In genomic region chr5:3320225-3320624, GRCm38 (mm10) we compare ENCODE assay signal across 18 mouse cellular contexts. TPM values are rescaled to one million over a fixed set of nuclear protein-coding genes. Genes with fewer than 3 reads are reported as not detected.
DNase-seq lines count a peak whose midpoint lies in the region; ATAC-seq and TF ChIP-seq lines count a peak whose summit lies in the region.
"Had no signal": no experiment of that assay in that cellular context is flagged by ENCODE, and none has a peak within 500 bp of the region (broad histone marks: within the 10 kb centered on the region; RNA-seq: fewer than 3 reads in every experiment).

No protein-coding gene starts in this region.

- H3K27ac ChIP-seq in hindbrain, embryonic 11.5 days (ENCODE audit: low read depth, low read length) = no peak overlapping the region
- no peak overlapping the region for H3K27ac ChIP-seq in hindbrain, embryonic 10.5 days
- no peak overlapping the region for H3K27ac ChIP-seq in kidney, embryonic 15.5 days
- H3K27ac ChIP-seq in neural tube, embryonic 12.5 days = no peak overlapping the region
- no peak overlapping the region for H3K27ac ChIP-seq in neural tube, embryonic 15.5 days (replicated peaks)
- H3K27ac ChIP-seq in hindbrain, postnatal 0 days = no peak overlapping the region
- H3K27ac ChIP-seq: embryonic facial prominence, embryonic 10.5 days; forebrain, embryonic 13.5 days; heart, embryonic 13.5 days had no signal

- no peaks in the 10 kb centered on the region for H3K36me3 ChIP-seq in hindbrain, embryonic 11.5 days (ENCODE audit: control insufficient read depth, insufficient read depth, low read length)
- H3K36me3 ChIP-seq in hindbrain, embryonic 10.5 days = no peaks in the 10 kb centered on the region
- no peaks in the 10 kb centered on the region for H3K36me3 ChIP-seq in kidney, embryonic 15.5 days
- H3K36me3 ChIP-seq in neural tube, embryonic 12.5 days = no peaks in the 10 kb centered on the region
- no peaks in the 10 kb centered on the region for H3K36me3 ChIP-seq in neural tube, embryonic 15.5 days
- H3K36me3 ChIP-seq in hindbrain, postnatal 0 days (ENCODE audit: insufficient read depth, low read length) = no peaks in the 10 kb centered on the region
- H3K36me3 ChIP-seq: embryonic facial prominence, embryonic 10.5 days; heart, embryonic 13.5 days had no signal

- H3K9ac ChIP-seq in hindbrain, embryonic 11.5 days (ENCODE audit: low read depth, low read length) = no peak overlapping the region
- no peak overlapping the region for H3K9ac ChIP-seq in kidney, embryonic 15.5 days
- H3K9ac ChIP-seq in neural tube, embryonic 12.5 days = no peak overlapping the region
- no peak overlapping the region for H3K9ac ChIP-seq in neural tube, embryonic 15.5 days (replicated peaks)
- no peak overlapping the region for H3K9ac ChIP-seq in hindbrain, postnatal 0 days (replicated peaks; ENCODE audit: low read length)
- H3K9ac ChIP-seq: forebrain, embryonic 13.5 days; forebrain, postnatal 0 days; heart, embryonic 13.5 days had no signal

- no peak for DNase-seq in hindbrain, embryonic 11.5 days (ENCODE audit: low spot score)
- DNase-seq in hindbrain, embryonic 10.5 days (ENCODE audit: low spot score) = no peak
- DNase-seq in kidney, postnatal 25 days = no peak
- DNase-seq in hindbrain, postnatal 0 days (ENCODE audit: low spot score) = peak; percentile 7
- DNase-seq in frontal cortex, postnatal 36 days (ENCODE audit: low spot score in 2 of 2) = no peak
- DNase-seq: adrenal gland, postnatal 10 days; cerebellum, adult 11-12 months; cerebellum, adult 9-10 months; forebrain, postnatal 0 days; gastrocnemius, postnatal 36 days; heart, postnatal 36 days had no signal

- no peak for TF ChIP-seq CTCF in hindbrain, postnatal 0 days (IDR thresholded peaks at IDR 0.05; ENCODE audit: low read depth)

- H3K4me3 ChIP-seq in hindbrain, embryonic 11.5 days (ENCODE audit: low read depth, low read length) = no peak overlapping the region
- no peak overlapping the region for H3K4me3 ChIP-seq in hindbrain, embryonic 10.5 days
- H3K4me3 ChIP-seq in kidney, embryonic 15.5 days (replicated peaks) = no peak overlapping the region
- H3K4me3 ChIP-seq in neural tube, embryonic 12.5 days = no peak overlapping the region
- H3K4me3 ChIP-seq in neural tube, embryonic 15.5 days (replicated peaks) = no peak overlapping the region
- no peak overlapping the region for H3K4me3 ChIP-seq in hindbrain, postnatal 0 days (ENCODE audit: low read length)
- H3K4me3 ChIP-seq: embryonic facial prominence, embryonic 10.5 days; forebrain, embryonic 13.5 days; heart, embryonic 13.5 days had no signal

- no peaks in the 10 kb centered on the region for H3K9me3 ChIP-seq in hindbrain, embryonic 11.5 days (ENCODE audit: control insufficient read depth, low read length)
- H3K9me3 ChIP-seq in hindbrain, embryonic 10.5 days = no peaks in the 10 kb centered on the region
- H3K9me3 ChIP-seq in kidney, embryonic 15.5 days (replicated peaks) = no peaks in the 10 kb centered on the region
- no peaks in the 10 kb centered on the region for H3K9me3 ChIP-seq in neural tube, embryonic 12.5 days
- no peaks in the 10 kb centered on the region for H3K9me3 ChIP-seq in neural tube, embryonic 15.5 days (replicated peaks)
- no peaks in the 10 kb centered on the region for H3K9me3 ChIP-seq in hindbrain, postnatal 0 days (ENCODE audit: low read length)
- H3K9me3 ChIP-seq: embryonic facial prominence, embryonic 10.5 days; forebrain, embryonic 13.5 days; heart, embryonic 13.5 days had no signal

- peak; percentile 45 for ATAC-seq in hindbrain, embryonic 11.5 days (ENCODE audit: low FRiP score)
- peak; percentile 60; the same call in 1 of the 2 replicates for ATAC-seq in kidney, embryonic 15.5 days (replicated peaks; ENCODE audit: low FRiP score)
- peak; percentile 37; the same call in 1 of the 2 replicates for ATAC-seq in neural tube, embryonic 12.5 days (ENCODE audit: low FRiP score, low read depth)
- no peak for ATAC-seq in neural tube, embryonic 15.5 days (ENCODE audit: low FRiP score)
- no peak for ATAC-seq in hindbrain, postnatal 0 days
- ATAC-seq: forebrain, embryonic 13.5 days; forebrain, postnatal 0 days; intestine, embryonic 16.5 days had no signal

- 9% methylated on average over 1 of the region's 1 CpGs for WGBS in hindbrain, embryonic 11.5 days
- WGBS in hindbrain, embryonic 10.5 days = 22% methylated on average over 1 of the region's 1 CpGs
- WGBS in kidney, embryonic 15.5 days = 19% methylated on average over 1 of the region's 1 CpGs
- WGBS in neural tube, embryonic 12.5 days = 9% methylated on average over 1 of the region's 1 CpGs
- 18% methylated on average over 1 of the region's 1 CpGs for WGBS in neural tube, embryonic 15.5 days
- 4% methylated on average over 1 of the region's 1 CpGs for WGBS in hindbrain, postnatal 0 days

- no peak overlapping the region for H3K4me2 ChIP-seq in hindbrain, embryonic 11.5 days (replicated peaks; ENCODE audit: low read depth, low read length)
- no peak overlapping the region for H3K4me2 ChIP-seq in kidney, embryonic 15.5 days
- H3K4me2 ChIP-seq in neural tube, embryonic 12.5 days (replicated peaks) = no peak overlapping the region
- no peak overlapping the region for H3K4me2 ChIP-seq in neural tube, embryonic 15.5 days
- no peak overlapping the region for H3K4me2 ChIP-seq in hindbrain, postnatal 0 days (ENCODE audit: low read depth, low read length)
- H3K4me2 ChIP-seq: forebrain, embryonic 13.5 days; heart, embryonic 13.5 days had no signal

- no peaks in the 10 kb centered on the region for H3K4me1 ChIP-seq in hindbrain, embryonic 11.5 days (replicated peaks; ENCODE audit: control insufficient read depth, insufficient read depth, low read length)
- no peaks in the 10 kb centered on the region for H3K4me1 ChIP-seq in hindbrain, embryonic 10.5 days (replicated peaks)
- no peaks in the 10 kb centered on the region for H3K4me1 ChIP-seq in kidney, embryonic 15.5 days
- no peaks in the 10 kb centered on the region for H3K4me1 ChIP-seq in neural tube, embryonic 12.5 days
- no peaks in the 10 kb centered on the region for H3K4me1 ChIP-seq in neural tube, embryonic 15.5 days
- H3K4me1 ChIP-seq in hindbrain, postnatal 0 days (ENCODE audit: insufficient read depth, low read length) = no peaks in the 10 kb centered on the region
- H3K4me1 ChIP-seq: embryonic facial prominence, embryonic 10.5 days; forebrain, embryonic 13.5 days had no signal

- H3K27me3 ChIP-seq in hindbrain, embryonic 11.5 days (ENCODE audit: control insufficient read depth, insufficient read depth, low read length) = no peaks in the 10 kb centered on the region
- H3K27me3 ChIP-seq in hindbrain, embryonic 10.5 days (ENCODE audit: insufficient read depth, poor library complexity, severe bottlenecking) = no peaks in the 10 kb centered on the region
- no peaks in the 10 kb centered on the region for H3K27me3 ChIP-seq in kidney, embryonic 15.5 days
- H3K27me3 ChIP-seq in neural tube, embryonic 12.5 days (replicated peaks) = no peaks in the 10 kb centered on the region
- no peaks in the 10 kb centered on the region for H3K27me3 ChIP-seq in neural tube, embryonic 15.5 days (replicated peaks)
- H3K27me3 ChIP-seq in hindbrain, postnatal 0 days (ENCODE audit: insufficient read depth, low read length) = no peaks in the 10 kb centered on the region
- H3K27me3 ChIP-seq: forebrain, embryonic 13.5 days; heart, embryonic 13.5 days had no signal

RNA-seq across cellular contexts. Expression of gene Cdk6, which starts 21.1 kb away (rescaled TPM):
- 15.0 and 17.8 TPM in 2 replicates for polyA plus RNA-seq in hindbrain, embryonic 11.5 days (2014; fragmentation: Nextera tagmentation; extraction: Ambion mirVana)
- polyA plus RNA-seq in hindbrain, embryonic 10.5 days (2016; fragmentation: Nextera tagmentation; extraction: Ambion mirVana) = 18.3 and 20.0 TPM in 2 replicates
- 21.0 and 22.3 TPM in 2 replicates for polyA plus RNA-seq in kidney, embryonic 15.5 days (2015; fragmentation: Nextera tagmentation; extraction: Ambion mirVana)
- 18.5 and 27.5 TPM in 2 replicates for polyA plus RNA-seq in neural tube, embryonic 12.5 days (2016; fragmentation: Nextera tagmentation; extraction: Ambion mirVana)
- 13.3 and 32.5 TPM in 2 replicates for polyA plus RNA-seq in neural tube, embryonic 15.5 days (2015; fragmentation: Nextera tagmentation; extraction: Ambion mirVana)
- 16.5 and 21.9 TPM in 2 replicates for total RNA-seq in hindbrain, postnatal 0 days (2014; rRNA removed)
- polyA plus RNA-seq in hindbrain, postnatal 0 days (2015; fragmentation: Nextera tagmentation; extraction: Ambion mirVana) = 12.2 and 12.8 TPM in 2 replicates

Comparison
In these comparisons a context has a peak if more than half of its experiments do, and no peak if none do; other contexts are left out.
1. ATAC-seq: peak in hindbrain, embryonic 11.5 days (single experiment), kidney, embryonic 15.5 days (single experiment) and neural tube, embryonic 12.5 days (single experiment); none in neural tube, embryonic 15.5 days (single experiment) and hindbrain, postnatal 0 days (single experiment).